Mouse (Mus musculus): ENCODE measurements around the gene Stx16. TPM values are rescaled to one million over a fixed set of nuclear protein-coding genes. Genes with fewer than 3 reads are reported as not detected.

The Stx16 gene
- polyA plus RNA-seq, 1 experiment from 2014 or later = 9.2 TPM

DNA sequence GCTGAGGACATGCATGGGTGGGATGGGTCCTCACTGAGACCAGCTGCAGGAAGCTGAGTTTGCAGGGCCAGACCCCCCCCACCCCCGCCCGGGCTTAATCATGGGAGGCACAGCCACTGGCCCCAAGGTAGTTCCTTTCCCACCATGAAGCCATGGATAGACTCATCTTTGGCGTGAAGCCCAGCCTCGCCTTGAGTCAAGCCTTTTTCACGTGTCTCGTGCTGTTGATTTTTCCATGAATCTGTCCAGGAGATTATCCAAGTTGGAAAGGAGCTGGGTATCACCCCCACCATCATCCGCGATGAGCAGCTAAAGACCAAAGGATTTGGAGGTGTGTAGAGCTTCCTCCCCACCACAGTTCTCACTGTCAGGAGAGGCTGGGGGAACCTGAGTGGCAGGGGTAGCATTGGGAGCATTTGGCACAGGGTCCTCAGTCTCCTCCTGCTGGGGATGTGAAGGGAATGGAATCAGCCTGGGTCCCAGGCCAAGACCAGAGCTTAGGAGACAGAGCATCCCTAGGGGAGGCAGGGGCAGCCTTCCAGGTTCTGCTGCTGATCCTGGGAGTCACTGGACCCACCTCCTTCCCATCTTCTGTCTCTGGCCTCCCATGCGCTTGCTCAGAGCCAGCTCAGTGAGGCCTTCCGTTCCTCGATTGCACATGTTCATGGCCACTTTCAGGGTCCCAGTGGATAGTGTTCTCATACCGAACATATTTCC lies 38.2 kb downstream of the Stx16 start:
- H3K27ac ChIP-seq (ENCODE audit: low read depth) = no peak overlapping the region
- no peak for DNase-seq (ENCODE audit: low spot score)
- H3K36me3 ChIP-seq (ENCODE audit: control insufficient read depth, insufficient read depth, low read length) = peaks cover 26% of the 10 kb centered on the region
- no peak for ATAC-seq (replicated peaks; ENCODE audit: low FRiP score, low TSS enrichment, low read depth)
- peaks cover 8% of the 10 kb centered on the region for H3K4me1 ChIP-seq (replicated peaks; ENCODE audit: control insufficient read depth, insufficient read depth, low read length)
- no peaks in the 10 kb centered on the region for H3K27me3 ChIP-seq (replicated peaks; ENCODE audit: control insufficient read depth, insufficient read depth, low read length)
- H3K4me2 ChIP-seq (ENCODE audit: low read length) = no peak overlapping the region
- no peak overlapping the region for H3K9ac ChIP-seq (ENCODE audit: low read length)
- no peak overlapping the region for H3K4me3 ChIP-seq (ENCODE audit: low read depth, low read length)
- H3K9me3 ChIP-seq (ENCODE audit: control insufficient read depth, low read length) = no peaks in the 10 kb centered on the region
- WGBS = 93% methylated on average over 12 of the region's 12 CpGs

DNA sequence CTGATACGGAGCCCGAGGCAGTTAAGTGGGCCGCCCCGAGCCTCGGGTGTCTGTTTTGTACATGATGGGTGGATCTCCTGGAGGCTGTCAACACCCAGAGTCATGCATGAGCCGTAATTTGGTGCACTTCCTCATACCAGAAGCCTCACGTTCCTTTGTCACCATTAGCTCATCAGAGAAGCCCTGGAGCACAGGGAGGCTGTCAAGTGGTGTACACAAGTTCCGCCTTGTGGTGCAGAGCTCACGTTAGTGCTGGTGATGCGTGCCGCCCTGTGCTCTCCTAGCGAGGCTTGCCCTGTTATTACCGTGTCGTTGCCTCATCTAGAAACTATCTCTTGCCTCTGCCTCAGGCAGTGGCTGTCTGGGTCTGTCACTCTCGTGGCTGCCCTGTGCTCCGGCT lies 40.8 kb downstream of the Stx16 start:
- peak; percentile 42 for ATAC-seq (replicated peaks; ENCODE audit: low FRiP score, low TSS enrichment, low read depth)
- H3K27me3 ChIP-seq (replicated peaks; ENCODE audit: control insufficient read depth, insufficient read depth, low read length) = no peaks in the 10 kb centered on the region

DNA sequence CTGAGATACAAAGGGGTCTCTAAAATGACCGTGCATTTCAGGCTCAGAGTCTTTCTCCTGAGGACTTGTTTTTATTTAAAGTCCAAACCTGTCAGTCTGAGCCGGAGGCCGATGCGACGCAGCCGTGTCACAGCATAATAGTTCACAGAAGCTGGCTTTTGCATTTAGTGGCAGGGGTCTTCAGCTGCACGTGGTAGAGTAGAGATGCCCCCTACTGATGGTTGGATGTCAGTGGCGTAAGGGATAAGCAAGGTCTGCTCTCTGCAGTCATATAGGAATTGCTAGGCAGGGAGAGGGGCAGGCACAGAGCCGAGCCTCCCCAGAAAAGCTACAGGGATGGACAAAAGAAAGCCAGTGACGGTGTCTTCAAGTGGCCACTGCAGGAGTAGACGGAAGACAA lies 42.0 kb downstream of the Stx16 start:
- no peaks in the 10 kb centered on the region for H3K27me3 ChIP-seq (replicated peaks; ENCODE audit: control insufficient read depth, insufficient read depth, low read length)
- H3K4me2 ChIP-seq (ENCODE audit: low read length) = no peak overlapping the region
- no peak for DNase-seq (ENCODE audit: low spot score)
- H3K4me1 ChIP-seq (replicated peaks; ENCODE audit: control insufficient read depth, insufficient read depth, low read length) = no peaks in the 10 kb centered on the region
- H3K4me3 ChIP-seq (ENCODE audit: low read depth, low read length) = no peak overlapping the region
- H3K36me3 ChIP-seq (ENCODE audit: control insufficient read depth, insufficient read depth, low read length) = peaks cover 58% of the 10 kb centered on the region
- no peaks in the 10 kb centered on the region for H3K9me3 ChIP-seq (ENCODE audit: control insufficient read depth, low read length)
- no peak for ATAC-seq (replicated peaks; ENCODE audit: low FRiP score, low TSS enrichment, low read depth)
- no peak overlapping the region for H3K27ac ChIP-seq (ENCODE audit: low read depth)
- H3K9ac ChIP-seq (ENCODE audit: low read length) = no peak overlapping the region
- WGBS = 59% methylated on average over 11 of the region's 11 CpGs

More for the DNA sequence above, 40.8 kb downstream of the Stx16 start:
- no peak overlapping the region for H3K9ac ChIP-seq (ENCODE audit: low read length)
- H3K4me1 ChIP-seq (replicated peaks; ENCODE audit: control insufficient read depth, insufficient read depth, low read length) = no peaks in the 10 kb centered on the region
- no peak for DNase-seq (ENCODE audit: low spot score)
- no peaks in the 10 kb centered on the region for H3K9me3 ChIP-seq (ENCODE audit: control insufficient read depth, low read length)
- no peak overlapping the region for H3K27ac ChIP-seq (ENCODE audit: low read depth)
- H3K36me3 ChIP-seq (ENCODE audit: control insufficient read depth, insufficient read depth, low read length) = peaks cover 50% of the 10 kb centered on the region
- H3K4me2 ChIP-seq (ENCODE audit: low read length) = no peak overlapping the region
- no peak overlapping the region for H3K4me3 ChIP-seq (ENCODE audit: low read depth, low read length)
- 71% methylated on average over 16 of the region's 16 CpGs for WGBS

DNA sequence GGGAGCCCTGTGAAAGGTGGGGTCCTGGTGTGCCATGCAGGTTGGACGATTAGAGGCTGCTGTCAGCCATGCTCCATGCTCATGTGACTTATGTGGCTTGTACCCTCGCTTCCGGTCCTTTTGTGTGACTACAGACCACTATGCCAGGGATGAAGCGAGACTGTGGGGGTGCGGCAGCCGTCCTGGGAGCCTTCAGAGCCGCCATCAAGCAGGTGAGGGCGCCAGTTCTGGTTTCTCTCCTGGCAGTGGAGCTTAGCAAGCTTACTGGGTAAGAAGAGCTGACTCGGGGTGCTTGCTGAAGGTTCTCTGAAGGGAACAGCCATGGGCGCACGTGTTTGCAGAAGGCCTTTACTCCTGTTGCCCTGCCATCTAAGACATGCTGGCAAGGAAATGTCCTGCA lies 43.2 kb downstream of the Stx16 start:
- no peak for DNase-seq (ENCODE audit: low spot score)
- Histone ChIP-seq H3K27me3 (replicated peaks; ENCODE audit: control insufficient read depth, insufficient read depth, low read length) (no peaks in the 10 kb centered on the region), H3K9ac (ENCODE audit: low read length) (no peak overlapping the region), H3K4me1 (replicated peaks; ENCODE audit: control insufficient read depth, insufficient read depth, low read length) (no peaks in the 10 kb centered on the region), H3K4me3 (ENCODE audit: low read depth, low read length) (no peak overlapping the region), H3K27ac (ENCODE audit: low read depth) (no peak overlapping the region), H3K36me3 (ENCODE audit: control insufficient read depth, insufficient read depth, low read length) (peaks cover 68% of the 10 kb centered on the region), H3K9me3 (ENCODE audit: control insufficient read depth, low read length) (no peaks in the 10 kb centered on the region), H3K4me2 (ENCODE audit: low read length) (no peak overlapping the region)
- WGBS = 92% methylated on average over 11 of the region's 11 CpGs
- ATAC-seq (replicated peaks; ENCODE audit: low FRiP score, low TSS enrichment, low read depth) = no peak

DNA sequence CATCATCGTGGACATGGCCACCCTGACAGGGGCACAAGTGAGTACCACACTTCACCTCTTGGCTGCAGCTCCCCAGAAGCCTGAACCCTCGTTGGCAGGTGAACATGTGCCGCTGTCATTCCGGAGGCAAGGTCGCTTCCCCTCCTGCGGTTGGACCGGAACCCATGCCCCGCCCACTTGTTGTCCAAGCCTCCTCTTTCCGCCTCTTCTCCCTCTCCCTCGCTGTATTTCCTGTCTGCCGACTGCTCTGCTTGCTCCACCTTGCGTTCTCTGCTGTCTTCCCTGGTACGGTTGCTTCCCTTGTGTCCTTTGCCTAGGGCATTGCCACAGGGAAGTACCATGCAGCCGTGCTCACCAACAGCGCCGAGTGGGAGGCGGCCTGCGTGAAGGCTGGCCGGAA lies 44.5 kb downstream of the Stx16 start:
- no peak overlapping the region for H3K27ac ChIP-seq (ENCODE audit: low read depth)
- no peaks in the 10 kb centered on the region for H3K27me3 ChIP-seq (replicated peaks; ENCODE audit: control insufficient read depth, insufficient read depth, low read length)
- H3K4me3 ChIP-seq (ENCODE audit: low read depth, low read length) = no peak overlapping the region
- no peak overlapping the region for H3K4me2 ChIP-seq (ENCODE audit: low read length)
- no peaks in the 10 kb centered on the region for H3K4me1 ChIP-seq (replicated peaks; ENCODE audit: control insufficient read depth, insufficient read depth, low read length)
- H3K9me3 ChIP-seq (ENCODE audit: control insufficient read depth, low read length) = no peaks in the 10 kb centered on the region
- ATAC-seq (replicated peaks; ENCODE audit: low FRiP score, low TSS enrichment, low read depth) (no peak), DNase-seq (ENCODE audit: low spot score) (no peak)
- WGBS = 91% methylated on average over 19 of the region's 19 CpGs
- H3K9ac ChIP-seq (ENCODE audit: low read length) = no peak overlapping the region
- peaks cover 67% of the 10 kb centered on the region for H3K36me3 ChIP-seq (ENCODE audit: control insufficient read depth, insufficient read depth, low read length)

DNA sequence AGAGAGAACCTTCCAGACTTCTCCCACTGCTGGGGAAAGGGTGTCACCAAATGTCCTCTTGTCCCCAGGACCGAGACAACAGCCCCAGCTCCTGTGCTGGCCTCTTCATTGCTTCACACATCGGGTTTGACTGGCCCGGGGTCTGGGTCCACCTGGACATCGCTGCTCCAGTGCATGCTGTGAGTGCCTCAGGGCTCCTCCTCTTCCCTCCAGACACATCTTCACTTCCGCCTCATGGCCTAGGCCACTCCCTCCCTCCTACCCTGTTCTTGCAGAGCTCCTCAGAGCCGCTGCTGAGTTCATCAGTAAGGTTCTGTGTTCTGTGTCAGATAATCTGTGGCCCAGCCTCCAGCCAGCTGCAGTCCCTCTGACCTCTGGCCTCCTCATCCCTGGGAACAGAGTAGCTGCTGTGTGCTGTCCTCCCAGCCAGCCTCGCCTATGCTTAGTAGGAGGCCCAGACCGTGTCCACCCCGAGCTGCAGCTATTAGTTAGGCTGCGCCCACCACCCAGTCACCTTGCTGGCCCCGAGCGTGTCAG lies 45.4 kb downstream of the Stx16 start:
- Histone ChIP-seq H3K9me3 (ENCODE audit: control insufficient read depth, low read length) (no peaks in the 10 kb centered on the region), H3K27me3 (replicated peaks; ENCODE audit: control insufficient read depth, insufficient read depth, low read length) (no peaks in the 10 kb centered on the region), H3K4me3 (ENCODE audit: low read depth, low read length) (no peak overlapping the region), H3K36me3 (ENCODE audit: control insufficient read depth, insufficient read depth, low read length) (peaks cover 62% of the 10 kb centered on the region), H3K4me2 (ENCODE audit: low read length) (no peak overlapping the region), H3K4me1 (replicated peaks; ENCODE audit: control insufficient read depth, insufficient read depth, low read length) (peaks cover 3% of the 10 kb centered on the region; the same call in 1 of the 2 replicates), H3K27ac (ENCODE audit: low read depth) (no peak overlapping the region), H3K9ac (ENCODE audit: low read length) (no peak overlapping the region)
- 81% methylated on average over 12 of the region's 12 CpGs for WGBS
- ATAC-seq (replicated peaks; ENCODE audit: low FRiP score, low TSS enrichment, low read depth) = no peak
- no peak for DNase-seq (ENCODE audit: low spot score)

DNA sequence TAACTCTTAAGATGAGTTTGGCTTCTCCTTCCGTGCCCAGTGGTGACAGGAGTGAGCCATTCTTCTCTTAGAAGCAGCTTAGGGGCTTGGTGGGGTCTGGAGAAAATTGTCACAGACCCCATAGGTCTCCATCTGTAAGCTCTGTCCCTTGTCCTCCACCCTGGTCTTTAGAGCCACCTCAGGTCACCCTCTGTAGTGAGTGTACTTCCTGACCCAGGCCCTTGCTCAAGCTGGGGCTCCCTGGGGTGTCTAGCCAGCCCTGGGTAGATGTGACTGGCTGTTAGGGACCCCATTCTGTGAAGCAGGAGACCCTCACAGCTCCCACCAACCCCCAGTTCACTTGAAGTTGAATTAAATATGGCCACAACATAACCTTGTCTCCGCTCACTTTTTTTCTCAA lies 46.2 kb downstream of the Stx16 start:
- no peak for ATAC-seq (replicated peaks; ENCODE audit: low FRiP score, low TSS enrichment, low read depth)
- Histone ChIP-seq H3K4me2 (ENCODE audit: low read length) (no peak overlapping the region), H3K4me3 (ENCODE audit: low read depth, low read length) (no peak overlapping the region), H3K36me3 (ENCODE audit: control insufficient read depth, insufficient read depth, low read length) (peaks cover 55% of the 10 kb centered on the region), H3K27ac (ENCODE audit: low read depth) (no peak overlapping the region), H3K4me1 (replicated peaks; ENCODE audit: control insufficient read depth, insufficient read depth, low read length) (peaks cover 10% of the 10 kb centered on the region; the same call in 1 of the 2 replicates), H3K9ac (ENCODE audit: low read length) (no peak overlapping the region), H3K27me3 (replicated peaks; ENCODE audit: control insufficient read depth, insufficient read depth, low read length) (no peaks in the 10 kb centered on the region), H3K9me3 (ENCODE audit: control insufficient read depth, low read length) (no peaks in the 10 kb centered on the region)
- WGBS = 91% methylated on average over 2 of the region's 2 CpGs
- DNase-seq (ENCODE audit: low spot score) = peak; percentile 23

DNA sequence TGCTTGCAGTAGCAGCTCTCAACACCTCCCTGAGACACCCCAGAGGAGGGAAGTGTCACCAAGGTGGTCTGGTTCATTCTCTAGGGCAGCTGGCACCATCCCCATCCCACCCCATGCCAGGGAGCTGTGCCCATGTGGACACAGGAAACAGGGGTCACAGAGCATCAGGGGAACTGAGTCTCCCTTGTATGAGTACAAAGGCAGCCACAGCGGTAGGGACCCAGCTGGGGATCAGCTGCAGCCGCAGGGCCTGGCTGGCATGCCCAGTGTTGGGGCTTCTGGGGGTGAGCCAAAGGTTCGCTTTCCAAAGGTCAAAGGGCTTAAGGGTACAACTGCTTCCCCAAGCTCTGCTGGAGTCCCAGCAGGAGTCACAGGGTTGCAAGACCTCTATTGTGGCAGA lies 47.6 kb downstream of the Stx16 start:
- Histone ChIP-seq H3K4me1 (replicated peaks; ENCODE audit: control insufficient read depth, insufficient read depth, low read length) (peaks cover 11% of the 10 kb centered on the region; the same call in 1 of the 2 replicates), H3K4me2 (ENCODE audit: low read length) (no peak overlapping the region), H3K36me3 (ENCODE audit: control insufficient read depth, insufficient read depth, low read length) (peaks cover 50% of the 10 kb centered on the region), H3K27ac (ENCODE audit: low read depth) (no peak overlapping the region), H3K4me3 (ENCODE audit: low read depth, low read length) (no peak overlapping the region), H3K9ac (ENCODE audit: low read length) (no peak overlapping the region), H3K27me3 (replicated peaks; ENCODE audit: control insufficient read depth, insufficient read depth, low read length) (no peaks in the 10 kb centered on the region), H3K9me3 (ENCODE audit: control insufficient read depth, low read length) (no peaks in the 10 kb centered on the region)
- WGBS = 87% methylated on average over 3 of the region's 3 CpGs
- DNase-seq (ENCODE audit: low spot score) = peak; percentile 18
- no peak for ATAC-seq (replicated peaks; ENCODE audit: low FRiP score, low TSS enrichment, low read depth)

Measured in intestine, embryonic 14.5 days (tissue).